Comparison of ENCODE assay signal across 8 mouse cellular contexts in genomic region chr5:66337025-66337968, GRCm38 (mm10).
DNase-seq lines count a peak whose midpoint lies in the region; ATAC-seq and TF ChIP-seq lines count a peak whose summit lies in the region.

No protein-coding gene starts in this region.

- peak overlapping the region; percentile 89 for H3K4me2 ChIP-seq in forebrain, embryonic 11.5 days (ENCODE audit: low read depth, low read length, severe bottlenecking)
- H3K4me2 ChIP-seq in stomach, embryonic 14.5 days (replicated peaks; ENCODE audit: low read depth, low read length): peak overlapping the region; percentile 88

- H3K4me3 ChIP-seq in ES-Bruce4 (ENCODE audit: low read depth, low read length): peak overlapping the region; percentile 78
- peak overlapping the region; percentile 40 for H3K4me3 ChIP-seq in bone marrow macrophage, adult 2 months (ENCODE audit: insufficient read depth, low read length)
- H3K4me3 ChIP-seq in forebrain, embryonic 11.5 days (ENCODE audit: low read depth, low read length): peak overlapping the region; percentile 44
- H3K4me3 ChIP-seq in stomach, embryonic 14.5 days (ENCODE audit: low read depth, low read length): peak overlapping the region; percentile 41

- no peak overlapping the region for H3K9ac ChIP-seq in ES-Bruce4 (ENCODE audit: low read depth, poor library complexity, severe bottlenecking)
- H3K9ac ChIP-seq in forebrain, embryonic 11.5 days (ENCODE audit: low read length): peak overlapping the region; percentile 70
- no peak overlapping the region; the same call in 1 of the 2 replicates for H3K9ac ChIP-seq in stomach, embryonic 14.5 days (replicated peaks; ENCODE audit: low read depth, low read length)

- TF ChIP-seq EP300 in ES-Bruce4 (IDR thresholded peaks at IDR 0.05; ENCODE audit: insufficient read depth, low read depth, low read length): no peak

- no peaks in the 10 kb centered on the region for H3K9me3 ChIP-seq in ES-Bruce4 (replicated peaks; ENCODE audit: control insufficient read depth, insufficient read depth, low read length, poor library complexity, severe bottlenecking)
- H3K9me3 ChIP-seq in forebrain, embryonic 11.5 days (ENCODE audit: control insufficient read depth, low read length): no peaks in the 10 kb centered on the region
- H3K9me3 ChIP-seq in stomach, embryonic 14.5 days (ENCODE audit: control insufficient read depth, low read depth, low read length): no peaks in the 10 kb centered on the region

- no peak overlapping the region for H3K27ac ChIP-seq in ES-Bruce4 (ENCODE audit: insufficient read depth, low read length)
- no peak overlapping the region for H3K27ac ChIP-seq in bone marrow macrophage, adult 2 months (ENCODE audit: insufficient read depth, low read depth, low read length)
- no peak overlapping the region for H3K27ac ChIP-seq in forebrain, embryonic 11.5 days (ENCODE audit: low read depth, low read length)
- no peak overlapping the region for H3K27ac ChIP-seq in stomach, embryonic 14.5 days (ENCODE audit: low read length)

- H3K36me3 ChIP-seq in ES-Bruce4 (ENCODE audit: control insufficient read depth, insufficient read depth, low read length, poor library complexity, severe bottlenecking): no peaks in the 10 kb centered on the region
- H3K36me3 ChIP-seq in forebrain, embryonic 11.5 days (ENCODE audit: control insufficient read depth, insufficient read depth, low read length): no peaks in the 10 kb centered on the region
- no peaks in the 10 kb centered on the region for H3K36me3 ChIP-seq in stomach, embryonic 14.5 days (ENCODE audit: control insufficient read depth, insufficient read depth, low read length)

- intact Hi-C loops in heart, postnatal 14 days (cut with DNase I): no loop called here
- intact Hi-C loops in left cerebral cortex, postnatal 14 days (cut with DNase I): loop anchor here (5.0 kb wide), 1 partner anchor 35 kb away; no protein-coding TSS in a partner anchor

- ATAC-seq in forebrain, embryonic 11.5 days (replicated peaks; ENCODE audit: low FRiP score): peak; percentile 80
- ATAC-seq in megakaryocyte progenitor cell, adult 5-6 weeks (replicated peaks; ENCODE audit: poor library complexity): peak; percentile 82
- peak; percentile 50 for ATAC-seq in stomach, embryonic 14.5 days (ENCODE audit: insufficient number of reproducible peaks, insufficient read depth, low FRiP score, low read depth)

- DNase-seq in forebrain, embryonic 11.5 days (ENCODE audit: low spot score): peak; percentile 82
- peak; percentile 63 to 64 for DNase-seq in heart, postnatal 14 days
- DNase-seq in kidney, postnatal 14 days: peak; percentile 74
- DNase-seq in left cerebral cortex, postnatal 14 days (ENCODE audit: low spot score in 2 of 2): no peak

- no peak for TF ChIP-seq POLR2A in ES-Bruce4 (IDR thresholded peaks at IDR 0.05; ENCODE audit: insufficient read depth, low read length)
- no peak for TF ChIP-seq POLR2A in bone marrow macrophage, adult 2 months (IDR thresholded peaks at IDR 0.05; ENCODE audit: borderline replicate concordance, low read depth, low read length)

- H3K4me1 ChIP-seq in ES-Bruce4 (ENCODE audit: control insufficient read depth, insufficient read depth, low read length): peaks cover 10% of the 10 kb centered on the region
- peaks cover 8% of the 10 kb centered on the region for H3K4me1 ChIP-seq in bone marrow macrophage, adult 2 months (ENCODE audit: control insufficient read depth, insufficient read depth, low read length)
- peaks cover 14% of the 10 kb centered on the region; the same call in 1 of the 2 replicates for H3K4me1 ChIP-seq in forebrain, embryonic 11.5 days (replicated peaks; ENCODE audit: control insufficient read depth, insufficient read depth, low read length)
- H3K4me1 ChIP-seq in stomach, embryonic 14.5 days (ENCODE audit: control insufficient read depth, insufficient read depth, low read length): peaks cover 12% of the 10 kb centered on the region; the same call in 1 of the 2 replicates

- no peak for TF ChIP-seq CTCF in ES-Bruce4 (IDR thresholded peaks at IDR 0.05; ENCODE audit: low read depth, low read length)
- no peak for TF ChIP-seq CTCF in bone marrow macrophage, adult 2 months (IDR thresholded peaks at IDR 0.05; ENCODE audit: low read depth, low read length)

- 5% methylated on average over 38 of the region's 38 CpGs for WGBS in forebrain, embryonic 11.5 days
- 6% methylated on average over 35 of the region's 38 CpGs for WGBS in stomach, embryonic 14.5 days

- H3K27me3 ChIP-seq in ES-Bruce4 (ENCODE audit: control insufficient read depth, insufficient read depth, low read length, poor library complexity, severe bottlenecking): no peaks in the 10 kb centered on the region
- H3K27me3 ChIP-seq in forebrain, embryonic 11.5 days (ENCODE audit: control insufficient read depth, insufficient read depth, low read length): no peaks in the 10 kb centered on the region
- H3K27me3 ChIP-seq in stomach, embryonic 14.5 days (ENCODE audit: control insufficient read depth, insufficient read depth, low read length): no peaks in the 10 kb centered on the region

Comparison
In these comparisons a context has a peak if more than half of its experiments do, and no peak if none do; other contexts are left out.
1. DNase-seq: peak in forebrain, embryonic 11.5 days (single experiment), heart, postnatal 14 days (2 of 2) and kidney, postnatal 14 days (single experiment); none in left cerebral cortex, postnatal 14 days (0 of 2).
2. Peak in every context shown above with its lines, with median percentiles within 50 percentile points of each other: H3K4me3 ChIP-seq and ATAC-seq.